ENCODE assay signal across 13 mouse cellular contexts in genomic region chr7:16207076-16207475, GRCm38 (mm10). TPM values are rescaled to one million over a fixed set of nuclear protein-coding genes. Genes with fewer than 3 reads are reported as not detected.
A peak's percentile ranks its signal among the peaks of the same experiment; 100 is the strongest.
DNase-seq lines count a peak whose midpoint lies in the region; ATAC-seq and TF ChIP-seq lines count a peak whose summit lies in the region.
"Had no signal": no experiment of that assay in that cellular context is flagged by ENCODE, and none has a peak within 500 bp of the region (broad histone marks: within the 10 kb centered on the region; RNA-seq: fewer than 3 reads in every experiment).

No protein-coding gene starts in this region.

- WGBS in liver, embryonic 11.5 days = 81% methylated on average over 7 of the region's 7 CpGs
- WGBS in liver, embryonic 12.5 days (ENCODE audit: insufficient replicate concordance) = 74% methylated on average over 7 of the region's 7 CpGs
- 68% methylated on average over 7 of the region's 7 CpGs for WGBS in bone marrow, adult 2 months
- WGBS in macrophage (ENCODE audit: missing documents) = 68% methylated on average over 7 of the region's 7 CpGs

- no peak for TF ChIP-seq CTCF in bone marrow, adult 2 months (IDR thresholded peaks at IDR 0.05; ENCODE audit: control insufficient read depth, insufficient read depth, low read length)

- no peaks in the 10 kb centered on the region for H3K27me3 ChIP-seq in liver, embryonic 11.5 days (replicated peaks; ENCODE audit: control insufficient read depth, insufficient read depth, low read length)
- H3K27me3 ChIP-seq in liver, embryonic 12.5 days (replicated peaks) = no peaks in the 10 kb centered on the region
- H3K27me3 ChIP-seq: stomach, embryonic 15.5 days had no signal

- H3K9ac ChIP-seq in liver, embryonic 11.5 days (ENCODE audit: low read depth, low read length) = no peak overlapping the region
- H3K9ac ChIP-seq in liver, embryonic 12.5 days = no peak overlapping the region
- H3K9ac ChIP-seq: stomach, embryonic 15.5 days had no signal

- H3K4me1 ChIP-seq in liver, embryonic 11.5 days (replicated peaks; ENCODE audit: control insufficient read depth, insufficient read depth, low read length) = no peaks in the 10 kb centered on the region
- no peaks in the 10 kb centered on the region for H3K4me1 ChIP-seq in liver, embryonic 12.5 days
- no peaks in the 10 kb centered on the region; the same call in 1 of the 2 replicates for H3K4me1 ChIP-seq in bone marrow, adult 2 months (ENCODE audit: control insufficient read depth, insufficient read depth, low read length)
- H3K4me1 ChIP-seq: stomach, embryonic 15.5 days had no signal

- peaks cover 22% of the 10 kb centered on the region for H3K36me3 ChIP-seq in liver, embryonic 11.5 days (ENCODE audit: control insufficient read depth, insufficient read depth, low read length)
- H3K36me3 ChIP-seq in liver, embryonic 12.5 days = peaks cover 89% of the 10 kb centered on the region
- H3K36me3 ChIP-seq in macrophage (ENCODE audit: inconsistent target) = peaks cover 43% of the 10 kb centered on the region

- no peak for TF ChIP-seq POLR2A in bone marrow, adult 2 months (IDR thresholded peaks at IDR 0.05; ENCODE audit: borderline replicate concordance, control insufficient read depth, low read depth, low read length)

- intact Hi-C loops in left cerebral cortex, postnatal 10 days (cut with DNase I) = no loop called here

- no peak overlapping the region for H3K4me3 ChIP-seq in liver, embryonic 11.5 days (ENCODE audit: low read depth, low read length)
- no peak overlapping the region for H3K4me3 ChIP-seq in liver, embryonic 12.5 days
- no peak overlapping the region for H3K4me3 ChIP-seq in bone marrow, adult 2 months (replicated peaks; ENCODE audit: control insufficient read depth, low read depth, low read length)
- H3K4me3 ChIP-seq in macrophage (ENCODE audit: inconsistent target) = no peak overlapping the region
- H3K4me3 ChIP-seq: stomach, embryonic 15.5 days had no signal

- no peaks in the 10 kb centered on the region for H3K79me2 ChIP-seq in macrophage (ENCODE audit: inconsistent target)

- H3K27ac ChIP-seq in liver, embryonic 11.5 days (ENCODE audit: low read depth, low read length) = peak overlapping the region; percentile 19; the same call in 1 of the 2 replicates
- H3K27ac ChIP-seq in liver, embryonic 12.5 days = no peak overlapping the region
- H3K27ac ChIP-seq in bone marrow, adult 2 months (ENCODE audit: control insufficient read depth, insufficient read depth, low read depth, low read length, poor library complexity) = peak overlapping the region; percentile 6; the same call in 1 of the 2 replicates
- H3K27ac ChIP-seq in macrophage = peak overlapping the region; percentile 100
- H3K27ac ChIP-seq: kidney, postnatal 0 days had no signal

- DNase-seq in liver, embryonic 11.5 days (ENCODE audit: low spot score) = no peak
- peak; percentile 76 to 86 for DNase-seq in thymus, postnatal 10 days (ENCODE audit: low spot score in 2 of 2)
- DNase-seq in kidney, postnatal 10 days = no peak
- DNase-seq in left cerebral cortex, postnatal 10 days (ENCODE audit: extremely low spot score in 1 of 2, low spot score in 2 of 2) = no peak
- DNase-seq in urinary bladder, adult 2 months (ENCODE audit: low spot score) = no peak
- DNase-seq: cerebellum, postnatal 36 days; gastrocnemius, postnatal 36 days had no signal

- ATAC-seq in liver, embryonic 11.5 days (replicated peaks; ENCODE audit: low FRiP score) = no peak
- ATAC-seq in liver, embryonic 12.5 days = no peak

- no peaks in the 10 kb centered on the region for H3K9me3 ChIP-seq in liver, embryonic 11.5 days (ENCODE audit: control insufficient read depth, low read length)
- H3K9me3 ChIP-seq in liver, embryonic 12.5 days (replicated peaks) = no peaks in the 10 kb centered on the region
- H3K9me3 ChIP-seq: stomach, embryonic 15.5 days had no signal

- H3K4me2 ChIP-seq in liver, embryonic 11.5 days = no peak overlapping the region
- H3K4me2 ChIP-seq in liver, embryonic 12.5 days = no peak overlapping the region
- H3K4me2 ChIP-seq: stomach, embryonic 15.5 days had no signal

RNA-seq across cellular contexts. Expression of gene Dhx34, which starts 14.8 kb away (rescaled TPM):
- polyA plus RNA-seq in liver, embryonic 11.5 days (2014; fragmentation: Nextera tagmentation; extraction: Ambion mirVana) = 13.8 and 14.4 TPM in 2 replicates
- polyA plus RNA-seq in liver, embryonic 12.5 days (2016; fragmentation: Nextera tagmentation; extraction: Ambion mirVana) = 9.5 and 9.6 TPM in 2 replicates
- 9.4 and 11.9 TPM in 2 replicates for polyA plus RNA-seq in bone marrow, adult 2 months (2011; ENCODE audit: insufficient read depth, insufficient read length, low replicate concordance, missing spikeins)
- total RNA-seq in macrophage (2018; cell fraction: chromatin; rRNA removed) = 10 to 100 TPM; 11.2 to 62.8 (median 36.9) TPM
- total RNA-seq in macrophage (2018; cell fraction: cytosol; rRNA removed) = 10 to 100 TPM; 12.6 to 26.7 (median 21.6) TPM
- 10 to 100 TPM; 12.5 to 46.6 (median 31.2) TPM for total RNA-seq in macrophage (2018; cell fraction: nucleus; rRNA removed)
- 11.6 to 20.4 TPM (median 18.5 TPM) in 3 replicates for polyA plus RNA-seq in macrophage (2018)
- total RNA-seq in left cerebral cortex, postnatal 10 days (2021) = 10 to 100 TPM; 10.3 to 10.5 TPM
- polyA plus RNA-seq in urinary bladder, adult 2 months (2012; rRNA removed) = 13.8 and 15.2 TPM in 2 replicates

RNA-seq across cellular contexts. Expression of gene Meis3, which starts 32.2 kb away (rescaled TPM):
- 14.2 and 17.7 TPM in 2 replicates for polyA plus RNA-seq in liver, embryonic 11.5 days (2014; fragmentation: Nextera tagmentation; extraction: Ambion mirVana)
- 4.4 and 5.7 TPM in 2 replicates for polyA plus RNA-seq in liver, embryonic 12.5 days (2016; fragmentation: Nextera tagmentation; extraction: Ambion mirVana)
- polyA plus RNA-seq in bone marrow, adult 2 months (2011; ENCODE audit: insufficient read depth, insufficient read length, low replicate concordance, missing spikeins) = 5.4 and 7.8 TPM in 2 replicates
- 10 to 100 TPM; 15.9 to 54.9 (median 34.3) TPM for total RNA-seq in macrophage (2018; cell fraction: chromatin; rRNA removed)
- total RNA-seq in macrophage (2018; cell fraction: cytosol; rRNA removed) = 10 to 100 TPM in 11 of 26 experiments, 1 to 10 TPM in 15; 8.0 to 13.0 (median 9.9) TPM
- total RNA-seq in macrophage (2018; cell fraction: nucleus; rRNA removed) = 10 to 100 TPM; 11.4 to 34.0 (median 21.0) TPM
- polyA plus RNA-seq in macrophage (2018) = 10.2 to 15.0 TPM (median 11.2 TPM) in 3 replicates
- 10 to 100 TPM; 42.4 to 46.4 TPM for total RNA-seq in left cerebral cortex, postnatal 10 days (2021)
- 38.4 and 47.7 TPM in 2 replicates for polyA plus RNA-seq in urinary bladder, adult 2 months (2012; rRNA removed)

RNA-seq across cellular contexts. Expression of gene C5ar2, which starts 36.9 kb away (rescaled TPM):
- polyA plus RNA-seq in liver, embryonic 11.5 days (2014; fragmentation: Nextera tagmentation; extraction: Ambion mirVana) = 1.3 and 1.8 TPM in 2 replicates
- polyA plus RNA-seq in liver, embryonic 12.5 days (2016; fragmentation: Nextera tagmentation; extraction: Ambion mirVana) = 1.6 and 1.7 TPM in 2 replicates
- 4.2 TPM in 2 replicates for polyA plus RNA-seq in bone marrow, adult 2 months (2011; ENCODE audit: insufficient read depth, insufficient read length, low replicate concordance, missing spikeins)
- total RNA-seq in macrophage (2018; cell fraction: chromatin; rRNA removed) = 1 to 10 TPM; 1.3 to 9.4 (median 4.6) TPM
- 1 to 10 TPM; 2.3 to 7.1 (median 4.2) TPM for total RNA-seq in macrophage (2018; cell fraction: cytosol; rRNA removed)
- 10 to 100 TPM in 8 of 26 experiments, 1 to 10 TPM in 18; 4.5 to 18.7 (median 8.2) TPM for total RNA-seq in macrophage (2018; cell fraction: nucleus; rRNA removed)
- 5.3 to 5.8 TPM (median 5.7 TPM) in 3 replicates for polyA plus RNA-seq in macrophage (2018)
- total RNA-seq in left cerebral cortex, postnatal 10 days (2021) = under 1 TPM; 0.53 to 0.79 TPM
- 1.6 and 1.7 TPM in 2 replicates for polyA plus RNA-seq in urinary bladder, adult 2 months (2012; rRNA removed)
- polyA plus RNA-seq: limb, embryonic 11.5 days had no signal

RNA-seq across cellular contexts. Expression of gene C5ar1, which starts 52.3 kb away (rescaled TPM):
- 2.8 and 3.4 TPM in 2 replicates for polyA plus RNA-seq in liver, embryonic 11.5 days (2014; fragmentation: Nextera tagmentation; extraction: Ambion mirVana)
- polyA plus RNA-seq in liver, embryonic 12.5 days (2016; fragmentation: Nextera tagmentation; extraction: Ambion mirVana) = 1.7 and 2.1 TPM in 2 replicates
- 9.0 and 17.2 TPM in 2 replicates for polyA plus RNA-seq in bone marrow, adult 2 months (2011; ENCODE audit: insufficient read depth, insufficient read length, low replicate concordance, missing spikeins)
- 100 to 1,000 TPM in 11 of 26 experiments, 10 to 100 TPM in 15; 18.9 to 297 (median 75.1) TPM for total RNA-seq in macrophage (2018; cell fraction: chromatin; rRNA removed)
- 100 to 1,000 TPM; 105 to 683 (median 289) TPM for total RNA-seq in macrophage (2018; cell fraction: cytosol; rRNA removed)
- 100 to 1,000 TPM; 102 to 954 (median 358) TPM for total RNA-seq in macrophage (2018; cell fraction: nucleus; rRNA removed)
- polyA plus RNA-seq in macrophage (2018) = 254 to 928 TPM (median 285 TPM) in 3 replicates
- total RNA-seq in left cerebral cortex, postnatal 10 days (2021) = under 1 TPM; 0.71 to 0.83 TPM
- polyA plus RNA-seq in urinary bladder, adult 2 months (2012; rRNA removed) = 11.8 and 16.8 TPM in 2 replicates

Comparison
In these comparisons a context has a peak if more than half of its experiments do, and no peak if none do; other contexts are left out.
1. DNase-seq: peak in thymus, postnatal 10 days (2 of 2); none in liver, embryonic 11.5 days (single experiment), kidney, postnatal 10 days (single experiment), left cerebral cortex, postnatal 10 days (0 of 2) and urinary bladder, adult 2 months (single experiment).